Mouse (Mus musculus): Measurements from ENCODE around the gene Ttf2. TPM values are rescaled to one million over a fixed set of nuclear protein-coding genes. Genes with fewer than 3 reads are reported as not detected.

The Ttf2 gene
- polyA plus RNA-seq, 1 experiment from 2014 or later = 16.5 TPM

DNA sequence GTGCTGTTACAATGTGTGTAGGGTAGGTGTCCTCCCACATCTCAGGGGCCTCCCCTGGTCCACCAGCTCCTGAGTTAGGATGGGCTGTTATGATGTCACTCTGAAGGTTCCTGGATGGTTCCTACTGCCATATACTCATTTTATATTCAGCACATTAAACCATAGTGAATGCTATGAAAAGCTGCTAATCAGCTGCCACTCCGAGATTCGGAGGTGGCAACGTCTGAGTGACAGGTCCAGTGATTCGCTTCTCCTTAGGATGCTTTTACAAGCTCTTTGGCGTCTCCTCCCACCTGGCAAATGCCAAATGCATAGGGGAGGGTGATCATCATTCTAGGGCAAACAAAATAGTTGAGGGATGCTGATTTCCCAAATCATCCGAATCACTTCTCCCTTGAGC is 74.0 kb downstream of the Ttf2 start:
- no peak for ATAC-seq (ENCODE audit: low FRiP score)
- Histone ChIP-seq H3K4me3 (no peak overlapping the region), H3K9ac (no peak overlapping the region), H3K27me3 (no peaks in the 10 kb centered on the region), H3K9me3 (replicated peaks) (no peaks in the 10 kb centered on the region), H3K4me1 (no peaks in the 10 kb centered on the region), H3K27ac (no peak overlapping the region), H3K4me2 (replicated peaks) (no peak overlapping the region), H3K36me3 (no peaks in the 10 kb centered on the region)
- 78% methylated on average over 6 of the region's 6 CpGs for WGBS

DNA sequence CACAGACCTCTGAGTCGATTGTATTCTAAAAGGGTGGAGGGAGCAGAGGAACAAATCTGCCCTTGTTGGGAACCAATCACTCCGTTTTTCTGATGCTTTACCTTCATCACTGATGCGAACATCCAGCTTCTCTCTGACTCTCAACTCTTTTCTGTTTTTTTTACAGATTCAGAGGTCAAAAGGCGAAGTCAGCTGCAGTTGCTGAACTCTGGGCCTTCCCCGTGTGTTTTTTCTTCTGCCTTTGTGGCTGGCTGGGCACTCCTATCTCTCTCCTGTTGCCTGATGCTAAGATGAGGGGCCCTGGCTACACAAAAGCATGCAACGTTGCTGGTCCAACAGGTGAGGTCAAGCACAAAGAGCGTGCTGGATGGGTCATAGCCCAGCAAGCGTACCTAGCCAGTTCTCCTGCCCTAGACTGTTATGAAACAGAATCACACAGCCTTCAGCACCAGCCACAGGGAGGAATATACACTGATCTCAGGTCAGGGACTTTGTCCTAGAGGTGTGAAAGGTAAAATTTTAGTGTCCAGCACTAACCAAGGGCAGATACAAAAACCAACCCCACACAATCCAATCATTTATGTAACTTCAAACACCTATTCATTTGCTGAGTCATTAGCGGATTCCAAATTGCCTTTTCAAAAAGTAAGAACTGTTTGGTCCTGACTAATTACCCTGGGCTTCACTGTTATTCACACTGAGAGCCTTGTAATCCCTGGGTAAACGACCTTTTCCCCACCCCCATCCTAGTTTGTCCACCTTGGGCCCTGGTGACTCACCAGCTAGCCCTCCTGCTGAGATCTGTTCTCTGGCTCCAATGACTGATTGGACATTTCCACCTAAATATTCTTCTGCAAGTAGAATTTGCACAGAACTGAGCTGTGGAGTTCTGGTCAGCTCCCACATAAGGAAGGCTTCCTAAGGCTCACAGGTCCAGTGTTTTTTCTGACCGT is 76.8 kb downstream of the Ttf2 start:
- 59% methylated on average over 11 of the region's 11 CpGs for WGBS
- no peaks in the 10 kb centered on the region for H3K9me3 ChIP-seq (replicated peaks)
- ATAC-seq (ENCODE audit: low FRiP score) = no peak

DNA sequence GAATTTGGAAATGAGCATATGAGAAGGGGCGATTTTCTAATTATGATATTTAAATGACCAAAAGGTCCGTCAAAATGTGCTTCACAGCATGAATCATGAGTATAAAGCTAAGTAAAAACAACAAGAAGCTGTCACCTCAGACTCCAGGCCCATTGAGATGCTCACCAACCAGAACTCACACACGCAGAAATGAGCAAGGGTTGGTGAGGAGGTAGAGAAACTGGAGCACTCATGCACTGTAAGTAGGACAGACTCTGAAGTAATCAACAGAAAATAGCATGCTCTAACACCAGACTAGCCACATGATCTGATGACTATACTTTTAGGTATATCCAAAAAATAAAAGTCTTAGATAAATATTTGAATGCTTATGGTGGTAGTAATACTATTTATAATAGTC is 79.1 kb downstream of the Ttf2 start:
- H3K36me3 ChIP-seq = no peaks in the 10 kb centered on the region
- H3K9me3 ChIP-seq (replicated peaks) = no peaks in the 10 kb centered on the region
- no peak overlapping the region for H3K4me3 ChIP-seq
- no peak overlapping the region for H3K27ac ChIP-seq
- ATAC-seq (ENCODE audit: low FRiP score) = no peak
- no peaks in the 10 kb centered on the region for H3K27me3 ChIP-seq
- H3K4me1 ChIP-seq = no peaks in the 10 kb centered on the region
- H3K4me2 ChIP-seq (replicated peaks) = no peak overlapping the region
- WGBS = 89% methylated on average over 3 of the region's 3 CpGs
- no peak overlapping the region for H3K9ac ChIP-seq

More for the DNA sequence above, 76.8 kb downstream of the Ttf2 start:
- Histone ChIP-seq H3K27me3 (no peaks in the 10 kb centered on the region), H3K9ac (no peak overlapping the region), H3K36me3 (no peaks in the 10 kb centered on the region), H3K4me3 (no peak overlapping the region), H3K27ac (no peak overlapping the region), H3K4me1 (no peaks in the 10 kb centered on the region), H3K4me2 (replicated peaks) (no peak overlapping the region)

DNA sequence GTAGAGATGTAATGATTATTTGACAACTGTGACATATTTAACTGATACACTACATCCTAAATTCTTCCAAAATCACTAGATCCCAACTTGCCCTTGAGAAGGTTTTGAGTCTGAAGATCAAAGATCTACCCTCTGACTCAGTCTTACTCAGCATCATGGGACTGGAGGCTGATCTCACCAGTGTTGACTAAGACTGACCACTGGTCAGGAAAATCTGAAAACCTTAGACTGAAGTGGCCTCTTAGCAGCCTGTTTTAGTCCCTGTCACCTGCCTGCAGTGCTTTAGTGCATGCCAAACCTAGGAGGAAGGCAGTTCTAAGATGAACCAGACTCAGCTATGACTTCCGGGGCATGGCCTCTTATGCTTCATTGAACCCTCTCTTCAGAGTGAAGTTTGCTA is 80.2 kb downstream of the Ttf2 start:
- 80% methylated on average over 1 of the region's 1 CpGs for WGBS
- no peak overlapping the region for H3K4me2 ChIP-seq (replicated peaks)
- no peaks in the 10 kb centered on the region for H3K36me3 ChIP-seq
- no peak overlapping the region for H3K27ac ChIP-seq
- ATAC-seq (ENCODE audit: low FRiP score) = no peak
- H3K27me3 ChIP-seq = no peaks in the 10 kb centered on the region
- H3K9me3 ChIP-seq (replicated peaks) = no peaks in the 10 kb centered on the region
- no peaks in the 10 kb centered on the region for H3K4me1 ChIP-seq
- H3K4me3 ChIP-seq = no peak overlapping the region
- no peak overlapping the region for H3K9ac ChIP-seq

Other genes starting within 250 kb of the Ttf2 start
- 0.15 TPM in 1 of 2 replicates, not detected in the other for gene Vtcn1, start 144.2 kb downstream of the Ttf2 start, polyA plus RNA-seq (2016; fragmentation: Nextera tagmentation; extraction: Ambion mirVana)
- 6.6 and 7.8 TPM in 2 replicates for gene Trim45, start 47.5 kb downstream of the Ttf2 start, polyA plus RNA-seq (2016; fragmentation: Nextera tagmentation; extraction: Ambion mirVana)
- not detected in 2 replicates for gene Cd101, start 59.9 kb upstream of the Ttf2 start, polyA plus RNA-seq (2016; fragmentation: Nextera tagmentation; extraction: Ambion mirVana)
- 3.2 and 3.6 TPM in 2 replicates for gene Ptgfrn, start 140.6 kb upstream of the Ttf2 start, polyA plus RNA-seq (2016; fragmentation: Nextera tagmentation; extraction: Ambion mirVana)

Data from hindbrain, embryonic 12.5 days (tissue).